Mouse (Mus musculus) ES-E14 (cell line): ENCODE measurements at regions not wholly inside any gene's neighbourhood (a gene's known extent, or its start where the extent isn't known, plus 50 kb on each side); places are given as distances from the start of the nearest gene placed in this dataset.

Experiments
- CHD2 ChIP-seq: IDR thresholded peaks from 2 replicates; pipeline ENCODE4 v1.6.1; 2014; ENCODE audit warnings: mild to moderate bottlenecking, low read depth, low read length, inconsistent platforms
- HCFC1 ChIP-seq: IDR thresholded peaks from 2 replicates; pipeline ENCODE4 v1.6.1; 2012; ENCODE audit warnings: low read length, inconsistent platforms, borderline replicate concordance; ENCODE audit not compliant: insufficient read depth

DNA sequence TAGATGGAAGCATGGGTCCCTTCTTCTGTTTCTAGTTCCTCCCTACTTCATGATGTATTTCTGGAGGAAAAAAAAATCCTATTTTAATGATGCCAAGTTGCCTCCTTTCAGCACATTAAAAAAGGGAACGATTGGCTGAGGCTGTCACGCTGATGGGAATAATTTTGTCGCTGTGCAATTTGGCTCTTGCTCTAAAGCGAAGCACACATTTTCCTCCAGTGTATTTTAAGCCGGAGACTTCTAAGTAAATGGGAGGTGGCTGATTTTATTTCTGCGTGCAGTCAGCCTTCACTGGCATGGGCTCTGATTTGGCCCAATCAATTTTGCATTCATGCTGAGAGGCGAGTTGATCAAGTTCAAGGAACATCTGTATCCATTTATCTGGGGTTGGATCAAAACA is 234.0 kb upstream of the Xylt1 start:
- TF ChIP-seq HCFC1 (no peak), CHD2 (no peak)
